Mouse (Mus musculus): Measurements from ENCODE around the gene Zfp36l1. TPM values are rescaled to one million over a fixed set of nuclear protein-coding genes. Genes with fewer than 3 reads are reported as not detected.

Zfp36l1 gene
- polyA plus RNA-seq, 1 experiment from 2014 or later = 152 TPM

DNA sequence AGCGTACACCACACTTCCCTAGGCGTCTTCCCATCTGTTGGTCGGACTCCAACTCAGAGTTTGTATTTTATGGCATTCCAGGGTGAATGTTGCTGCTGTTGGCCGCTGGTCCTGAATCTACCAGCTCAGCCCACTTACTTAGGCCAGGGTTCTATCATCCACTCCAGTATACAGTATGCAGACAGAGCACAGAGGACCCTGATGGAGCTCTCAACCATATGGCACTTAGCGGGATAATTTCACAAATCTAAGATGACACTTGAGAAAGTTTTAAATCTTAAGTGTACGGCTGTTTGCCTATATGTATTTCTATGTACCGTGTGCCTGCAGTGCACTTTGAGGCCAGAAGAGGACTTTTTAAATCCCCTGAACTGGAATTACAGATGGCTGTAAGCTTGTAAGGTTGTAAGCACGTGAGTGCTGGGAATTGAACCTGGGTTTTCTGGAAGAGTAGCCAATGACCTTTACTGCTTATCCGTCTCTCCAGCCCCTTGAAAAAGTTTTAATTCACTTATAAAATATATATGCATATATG lies 20.3 kb upstream of the Zfp36l1 start:
- no peaks in the 10 kb centered on the region for H3K9me3 ChIP-seq (ENCODE audit: control insufficient read depth, low read length)
- H3K4me3 ChIP-seq (ENCODE audit: low read length) = no peak overlapping the region
- 33% methylated on average over 9 of the region's 9 CpGs for WGBS
- H3K36me3 ChIP-seq (ENCODE audit: control insufficient read depth, insufficient read depth, low read length) = no peaks in the 10 kb centered on the region
- H3K4me1 ChIP-seq (replicated peaks; ENCODE audit: control insufficient read depth, insufficient read depth, low read length) = peaks cover 39% of the 10 kb centered on the region
- H3K4me2 ChIP-seq (ENCODE audit: low read depth, low read length) = peak overlapping the region; percentile 75
- peak overlapping the region; percentile 92 for H3K9ac ChIP-seq (ENCODE audit: low read length)
- H3K27me3 ChIP-seq (ENCODE audit: control insufficient read depth, insufficient read depth, low read depth, low read length) = no peaks in the 10 kb centered on the region
- ATAC-seq (ENCODE audit: low read depth) = peak; percentile 19; the same call in 1 of the 2 replicates
- peak overlapping the region; percentile 99 for H3K27ac ChIP-seq (ENCODE audit: low read length)

DNA sequence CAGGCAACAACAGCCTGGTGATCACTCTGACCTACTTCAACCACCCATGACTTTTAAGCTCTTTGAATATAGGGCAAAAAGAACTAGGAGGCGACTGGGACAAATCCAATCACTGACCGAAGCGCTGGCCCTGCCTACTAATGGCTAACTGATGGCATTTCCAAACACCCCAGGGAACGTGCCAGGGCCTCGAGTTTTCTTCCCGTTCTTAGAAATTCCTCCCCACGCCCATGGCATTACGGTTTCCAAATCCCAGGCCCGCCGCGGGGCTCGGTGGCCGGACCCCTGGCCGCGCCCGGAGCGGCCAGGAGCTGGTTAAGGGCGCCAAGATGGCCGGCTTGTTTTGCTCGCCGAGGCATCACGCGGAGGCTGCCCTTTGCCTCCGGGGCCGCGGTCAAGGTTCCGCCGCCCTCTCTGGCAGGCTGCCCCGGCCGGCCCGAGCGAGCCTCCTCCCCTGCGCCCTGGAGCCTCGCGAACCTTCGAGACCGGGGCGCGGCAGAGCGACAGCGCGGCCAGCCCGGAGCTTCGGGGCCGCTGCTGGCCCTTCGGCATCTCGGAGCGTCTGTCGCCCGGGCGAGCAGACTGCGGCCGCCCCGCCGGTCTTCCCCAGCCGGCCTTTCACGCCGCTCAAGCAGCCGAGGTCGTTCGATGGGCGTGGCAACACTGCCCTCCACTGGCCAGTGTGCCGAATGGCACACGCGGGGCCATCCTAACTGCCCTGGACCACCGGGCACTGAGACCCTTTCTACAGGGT lies 19.6 kb upstream of the Zfp36l1 start:
- peak overlapping the region; percentile 92 for H3K9ac ChIP-seq (ENCODE audit: low read length)
- peak; percentile 89 for ATAC-seq (ENCODE audit: low read depth)
- H3K27ac ChIP-seq (ENCODE audit: low read length) = peak overlapping the region; percentile 99
- peak overlapping the region; percentile 65 for H3K4me3 ChIP-seq (ENCODE audit: low read length)
- WGBS = under 1% methylated on average over 57 of the region's 66 CpGs
- H3K9me3 ChIP-seq (ENCODE audit: control insufficient read depth, low read length) = no peaks in the 10 kb centered on the region
- peaks cover 39% of the 10 kb centered on the region for H3K4me1 ChIP-seq (replicated peaks; ENCODE audit: control insufficient read depth, insufficient read depth, low read length)
- H3K4me2 ChIP-seq (ENCODE audit: low read depth, low read length) = peak overlapping the region; percentile 75
- H3K36me3 ChIP-seq (ENCODE audit: control insufficient read depth, insufficient read depth, low read length) = no peaks in the 10 kb centered on the region
- H3K27me3 ChIP-seq (ENCODE audit: control insufficient read depth, insufficient read depth, low read depth, low read length) = no peaks in the 10 kb centered on the region

DNA sequence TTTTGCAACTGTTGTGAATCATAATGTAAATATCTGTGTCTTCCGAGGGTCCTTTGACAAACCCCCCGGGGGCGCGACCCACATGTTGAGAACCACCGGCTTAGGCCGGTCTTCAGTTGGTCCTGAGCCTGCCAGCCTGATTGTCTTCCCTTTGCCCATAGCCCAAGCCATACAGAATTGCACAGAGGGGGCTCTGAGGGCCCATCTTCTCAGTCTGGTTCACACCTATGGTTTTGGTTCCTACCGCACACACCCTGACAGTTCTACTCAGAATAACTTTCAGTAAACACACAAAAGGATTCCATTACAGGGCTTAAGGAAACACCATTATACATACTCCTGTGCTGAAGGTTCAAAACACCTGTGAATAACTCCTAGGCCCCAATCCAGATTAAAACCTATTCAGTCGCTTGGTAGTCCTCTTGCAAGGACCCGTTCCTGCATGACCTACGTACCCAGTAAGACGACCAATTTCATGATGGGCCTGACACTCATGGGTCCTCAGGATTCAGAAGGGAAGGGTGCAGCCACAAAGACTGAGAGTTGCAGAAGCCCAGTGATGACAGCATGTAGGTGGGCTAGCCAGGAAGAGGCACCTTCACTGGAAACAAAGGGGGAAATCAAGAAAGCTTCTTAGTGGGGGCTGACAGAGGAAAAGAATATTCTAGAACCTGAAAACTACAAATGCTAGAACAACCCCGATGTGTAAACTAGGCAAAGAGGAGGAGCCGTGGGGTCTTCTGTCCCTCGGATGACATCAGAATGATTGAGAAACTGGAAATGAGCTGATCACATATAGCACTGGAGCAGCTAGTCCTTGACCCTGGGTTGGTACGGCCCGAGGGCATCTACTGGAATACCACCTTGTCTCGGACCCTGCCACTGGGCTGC lies 18.8 kb upstream of the Zfp36l1 start:
- 33% methylated on average over 17 of the region's 17 CpGs for WGBS
- peak overlapping the region; percentile 92 for H3K9ac ChIP-seq (ENCODE audit: low read length)
- H3K4me1 ChIP-seq (replicated peaks; ENCODE audit: control insufficient read depth, insufficient read depth, low read length) = peaks cover 34% of the 10 kb centered on the region
- H3K9me3 ChIP-seq (ENCODE audit: control insufficient read depth, low read length) = no peaks in the 10 kb centered on the region
- no peaks in the 10 kb centered on the region for H3K27me3 ChIP-seq (ENCODE audit: control insufficient read depth, insufficient read depth, low read depth, low read length)
- H3K36me3 ChIP-seq (ENCODE audit: control insufficient read depth, insufficient read depth, low read length) = no peaks in the 10 kb centered on the region
- peak overlapping the region; percentile 99 for H3K27ac ChIP-seq (ENCODE audit: low read length)
- H3K4me2 ChIP-seq (ENCODE audit: low read depth, low read length) = peak overlapping the region; percentile 75
- H3K4me3 ChIP-seq (ENCODE audit: low read length) = peak overlapping the region; percentile 65
- 0 out of 2 replicates have a peak, but pooled peaks have one; percentile 1 for ATAC-seq (ENCODE audit: low read depth)

DNA sequence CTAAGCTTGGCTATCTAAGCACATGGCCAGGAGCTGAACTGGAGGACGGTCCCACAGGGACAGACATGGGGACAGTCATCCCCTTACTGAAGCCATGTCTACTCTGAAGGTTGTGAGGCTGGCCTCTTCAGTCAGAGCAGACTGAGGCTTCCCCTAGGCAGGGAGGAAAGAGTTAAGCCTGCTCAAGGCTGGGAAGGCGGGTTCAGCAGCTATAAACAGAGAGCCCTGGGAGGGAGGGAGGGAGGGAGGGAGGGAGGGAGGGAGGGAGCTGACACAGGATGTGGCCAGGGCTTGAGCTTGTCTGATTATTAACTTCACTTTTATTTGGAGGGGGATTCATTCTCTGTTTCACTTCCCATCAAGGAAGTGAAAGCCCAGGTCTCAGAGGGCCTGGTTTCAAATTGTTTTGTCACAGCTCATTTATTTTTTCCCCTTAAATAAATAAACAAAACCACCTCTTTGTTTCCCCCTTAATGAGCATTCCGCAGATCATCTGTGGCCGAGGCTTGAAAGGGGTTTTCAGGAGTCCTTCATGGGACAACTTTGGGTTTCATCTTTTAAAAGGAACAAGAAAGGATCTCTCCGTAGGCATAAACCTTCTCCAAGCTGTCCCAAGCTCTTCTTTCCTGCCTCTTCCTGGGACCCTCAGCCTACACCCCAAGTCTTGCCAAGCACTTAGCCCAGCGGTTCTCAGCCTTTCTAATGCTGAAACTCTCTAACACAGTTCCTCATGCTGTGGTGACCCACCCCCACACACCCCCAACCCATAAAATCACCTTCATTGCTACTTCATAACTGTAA lies 17.9 kb upstream of the Zfp36l1 start:
- Histone ChIP-seq H3K4me2 (ENCODE audit: low read depth, low read length) (peak overlapping the region; percentile 75), H3K4me1 (replicated peaks; ENCODE audit: control insufficient read depth, insufficient read depth, low read length) (peaks cover 29% of the 10 kb centered on the region), H3K27ac (ENCODE audit: low read length) (peak overlapping the region; percentile 99), H3K9ac (ENCODE audit: low read length) (peak overlapping the region; percentile 92), H3K4me3 (ENCODE audit: low read length) (peak overlapping the region; percentile 3; the same call in 1 of the 2 replicates), H3K36me3 (ENCODE audit: control insufficient read depth, insufficient read depth, low read length) (no peaks in the 10 kb centered on the region), H3K27me3 (ENCODE audit: control insufficient read depth, insufficient read depth, low read depth, low read length) (no peaks in the 10 kb centered on the region), H3K9me3 (ENCODE audit: control insufficient read depth, low read length) (no peaks in the 10 kb centered on the region)
- WGBS = 8% methylated on average over 5 of the region's 6 CpGs
- ATAC-seq (ENCODE audit: low read depth) = peak; percentile 80

DNA sequence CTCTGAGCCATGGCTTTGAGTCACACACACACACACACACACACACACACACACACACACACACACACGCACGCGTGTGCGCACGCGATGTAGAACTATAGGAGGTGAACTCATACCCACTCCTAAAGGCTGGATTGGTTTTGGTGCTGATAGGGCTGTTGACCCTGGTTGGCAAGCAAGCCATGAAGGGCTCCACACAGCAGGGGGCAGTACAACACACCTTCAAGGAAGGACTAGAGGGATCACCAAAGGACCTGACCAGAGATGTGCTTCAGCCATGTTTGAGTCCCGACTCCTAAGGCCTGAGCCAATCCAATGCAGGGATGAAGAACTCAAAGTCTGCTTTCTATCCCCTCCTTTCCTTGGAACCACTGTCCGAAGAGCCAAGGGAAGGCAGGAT lies 16.7 kb upstream of the Zfp36l1 start:
- H3K36me3 ChIP-seq (ENCODE audit: control insufficient read depth, insufficient read depth, low read length) = no peaks in the 10 kb centered on the region
- no peak overlapping the region for H3K9ac ChIP-seq (ENCODE audit: low read length)
- H3K27me3 ChIP-seq (ENCODE audit: control insufficient read depth, insufficient read depth, low read depth, low read length) = no peaks in the 10 kb centered on the region
- ATAC-seq (ENCODE audit: low read depth) = no peak
- WGBS = 95% methylated on average over 8 of the region's 8 CpGs
- H3K4me3 ChIP-seq (ENCODE audit: low read length) = no peak overlapping the region
- no peaks in the 10 kb centered on the region for H3K9me3 ChIP-seq (ENCODE audit: control insufficient read depth, low read length)
- H3K4me1 ChIP-seq (replicated peaks; ENCODE audit: control insufficient read depth, insufficient read depth, low read length) = peaks cover 35% of the 10 kb centered on the region
- peak overlapping the region; percentile 90 for H3K27ac ChIP-seq (ENCODE audit: low read length)
- no peak overlapping the region for H3K4me2 ChIP-seq (ENCODE audit: low read depth, low read length)

DNA sequence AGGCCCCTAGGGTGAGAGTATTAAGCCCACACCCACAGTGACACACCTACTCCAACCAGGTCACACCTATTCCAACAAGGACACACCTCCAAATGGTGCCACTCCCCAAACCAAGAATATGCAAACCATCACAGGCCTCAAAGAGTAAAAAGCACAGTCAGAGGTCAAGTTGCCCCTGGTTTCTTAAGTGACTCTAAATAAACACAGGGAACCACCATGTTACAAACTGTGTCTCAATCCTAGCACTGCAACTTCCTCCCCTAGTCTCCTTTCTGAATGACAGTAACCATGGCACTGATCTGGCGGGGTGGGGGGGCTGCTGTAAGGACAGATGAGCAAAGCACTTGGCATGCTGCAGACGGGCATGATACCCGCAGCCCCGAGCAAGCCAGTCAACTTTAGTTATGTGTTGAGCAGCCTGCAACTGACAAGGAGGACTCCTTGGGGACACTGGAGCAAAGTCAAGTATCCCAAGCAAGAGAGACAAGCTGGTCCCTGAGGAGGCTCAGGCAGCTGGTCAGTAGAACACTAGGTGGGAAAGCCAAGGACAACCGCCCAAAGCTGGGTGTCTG lies 14.5 kb upstream of the Zfp36l1 start:
- no peak for ATAC-seq (ENCODE audit: low read depth)
- Histone ChIP-seq H3K36me3 (ENCODE audit: control insufficient read depth, insufficient read depth, low read length) (no peaks in the 10 kb centered on the region), H3K9ac (ENCODE audit: low read length) (no peak overlapping the region), H3K27me3 (ENCODE audit: control insufficient read depth, insufficient read depth, low read depth, low read length) (no peaks in the 10 kb centered on the region), H3K4me3 (ENCODE audit: low read length) (no peak overlapping the region), H3K27ac (ENCODE audit: low read length) (no peak overlapping the region), H3K4me1 (replicated peaks; ENCODE audit: control insufficient read depth, insufficient read depth, low read length) (peaks cover 57% of the 10 kb centered on the region), H3K4me2 (ENCODE audit: low read depth, low read length) (no peak overlapping the region), H3K9me3 (ENCODE audit: control insufficient read depth, low read length) (no peaks in the 10 kb centered on the region)
- 83% methylated on average over 5 of the region's 5 CpGs for WGBS

DNA sequence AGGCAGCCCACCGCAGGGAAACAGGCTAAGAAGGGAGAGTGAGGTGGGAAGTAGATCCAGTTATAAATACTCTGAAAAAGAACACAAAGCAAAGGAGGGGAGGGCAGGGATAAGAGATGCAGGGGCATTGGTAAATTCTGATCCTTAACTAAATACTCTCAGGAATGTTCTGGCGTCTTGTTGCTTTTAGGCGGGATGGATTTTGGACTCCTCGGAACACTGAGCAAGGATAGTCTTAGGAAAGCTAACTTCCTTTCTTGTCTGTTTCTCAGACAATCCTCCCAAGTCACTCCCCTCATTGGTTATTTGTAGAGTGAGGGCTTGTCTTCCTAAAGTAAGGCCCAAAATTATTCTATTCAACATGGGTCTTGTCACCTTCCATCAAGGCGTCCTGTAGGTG lies 12.5 kb upstream of the Zfp36l1 start:
- H3K9me3 ChIP-seq (ENCODE audit: control insufficient read depth, low read length) = no peaks in the 10 kb centered on the region
- peaks cover 3% of the 10 kb centered on the region; the same call in 1 of the 2 replicates for H3K36me3 ChIP-seq (ENCODE audit: control insufficient read depth, insufficient read depth, low read length)
- 85% methylated on average over 5 of the region's 5 CpGs for WGBS
- H3K4me3 ChIP-seq (ENCODE audit: low read length) = no peak overlapping the region
- peaks cover 47% of the 10 kb centered on the region for H3K4me1 ChIP-seq (replicated peaks; ENCODE audit: control insufficient read depth, insufficient read depth, low read length)
- H3K27me3 ChIP-seq (ENCODE audit: control insufficient read depth, insufficient read depth, low read depth, low read length) = no peaks in the 10 kb centered on the region
- ATAC-seq (ENCODE audit: low read depth) = no peak
- no peak overlapping the region for H3K9ac ChIP-seq (ENCODE audit: low read length)
- no peak overlapping the region for H3K27ac ChIP-seq (ENCODE audit: low read length)
- H3K4me2 ChIP-seq (ENCODE audit: low read depth, low read length) = no peak overlapping the region

DNA sequence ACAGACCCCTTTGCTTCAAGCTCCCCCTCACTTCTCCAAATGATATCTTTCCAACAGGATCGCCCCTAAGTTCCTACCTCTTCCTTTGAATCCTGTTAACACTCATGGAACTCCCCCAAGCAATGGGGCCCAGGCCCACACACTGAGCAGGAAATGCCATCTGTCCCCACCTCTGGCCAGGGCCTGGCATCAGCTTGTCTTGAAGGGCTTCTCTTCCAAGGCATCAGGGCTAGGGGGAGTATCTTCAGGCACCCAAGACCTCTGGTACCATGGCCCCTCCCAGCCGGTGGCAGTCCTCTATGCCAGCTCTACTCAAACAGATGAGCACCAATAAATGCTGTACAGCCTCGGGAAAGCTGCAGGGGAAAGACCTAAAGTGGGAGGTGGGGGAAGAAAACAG lies 11.9 kb upstream of the Zfp36l1 start:
- Histone ChIP-seq H3K9me3 (ENCODE audit: control insufficient read depth, low read length) (no peaks in the 10 kb centered on the region), H3K4me1 (replicated peaks; ENCODE audit: control insufficient read depth, insufficient read depth, low read length) (peaks cover 41% of the 10 kb centered on the region), H3K4me2 (ENCODE audit: low read depth, low read length) (no peak overlapping the region), H3K27me3 (ENCODE audit: control insufficient read depth, insufficient read depth, low read depth, low read length) (no peaks in the 10 kb centered on the region), H3K36me3 (ENCODE audit: control insufficient read depth, insufficient read depth, low read length) (peaks cover 8% of the 10 kb centered on the region; the same call in 1 of the 2 replicates), H3K27ac (ENCODE audit: low read length) (no peak overlapping the region), H3K4me3 (ENCODE audit: low read length) (no peak overlapping the region), H3K9ac (ENCODE audit: low read length) (no peak overlapping the region)
- no peak for ATAC-seq (ENCODE audit: low read depth)
- 66% methylated on average over 3 of the region's 3 CpGs for WGBS

All from lung, embryonic 16.5 days (tissue).